Mouse (Mus musculus): ENCODE measurements at regions not wholly inside any gene's neighbourhood (a gene's known extent, or its start where the extent isn't known, plus 50 kb on each side); places are given as distances from the start of the nearest gene placed in this dataset.

GRCm38 (mm10) chr13:28592176-28592575 is 334.8 kb downstream of the Gm11361 start:
- TF ChIP-seq EP300 (IDR thresholded peaks at IDR 0.05; ENCODE audit: low read depth) (no peak), CTCF (IDR thresholded peaks at IDR 0.05; ENCODE audit: low read depth) (no peak)
